Mouse (Mus musculus): ENCODE results near the gene Car14.

- TF ChIP-seq CTCF (IDR thresholded peaks at IDR 0.05; ENCODE audit: borderline replicate concordance, insufficient read depth, low read depth, low read length): peak; percentile 3; the same call in 1 of the 2 replicates
- no peak for TF ChIP-seq POLR2A (IDR thresholded peaks at IDR 0.05; ENCODE audit: borderline replicate concordance, insufficient read depth, low read length)
These were observed 43.3 kb downstream of the Car14 start for GRCm38 (mm10) chr3:95861216-95861615.
